Mouse (Mus musculus) limb, embryonic 14.5 days (tissue): Measurements from ENCODE around the gene Fermt3. TPM values are rescaled to one million over a fixed set of nuclear protein-coding genes. Genes with fewer than 3 reads are reported as not detected.

Experiments used
- ATAC-seq: fragments of 200-750 bp; cut with Nextera tagmentation; 2 replicates; pipeline ENCODE4 v1.8.0; 2017; ENCODE audit warnings: low read depth, moderate number of reproducible peaks, moderate TSS enrichment; ENCODE audit not compliant: low FRiP score
- DNase-seq: peaks from one replicate; pipeline ENCODE4 v3.0.0-alpha.2; 2015; ENCODE audit warnings: low spot score
- H3K27ac ChIP-seq: fragments of 300-500 bp; sonication (generic); replicated peaks from 2 replicates; pipeline ENCODE4 v1.5.1; 2014; ENCODE audit warnings: low read depth, mild to moderate bottlenecking, low read length, moderate library complexity, mixed read lengths
- H3K27me3 ChIP-seq: fragments of 300-500 bp; sonication (generic); 2 replicates; pipeline ENCODE4 v1.6.1; 2014; ENCODE audit warnings: low read length, mixed read lengths; ENCODE audit not compliant: control insufficient read depth, insufficient read depth
- H3K36me3 ChIP-seq: fragments of 300-500 bp; sonication (generic); 2 replicates; pipeline ENCODE4 v1.6.1; 2014; ENCODE audit warnings: mild to moderate bottlenecking, low read length, moderate library complexity, mixed read lengths; ENCODE audit not compliant: control insufficient read depth, insufficient read depth
- H3K4me1 ChIP-seq: fragments of 300-500 bp; sonication (generic); 2 replicates; pipeline ENCODE4 v1.6.1; 2014; ENCODE audit warnings: antibody characterized with exemption, low read length, mixed read lengths; ENCODE audit not compliant: control insufficient read depth, insufficient read depth
- H3K4me2 ChIP-seq: fragments of 300-500 bp; sonication (generic); replicated peaks from 2 replicates; pipeline ENCODE4 v1.6.1; 2014; ENCODE audit warnings: low read depth, mild to moderate bottlenecking, low read length, moderate library complexity; ENCODE audit not compliant: severe bottlenecking
- H3K4me3 ChIP-seq: fragments of 300-500 bp; sonication (generic); replicated peaks from 2 replicates; pipeline ENCODE4 v1.5.1; 2014; ENCODE audit warnings: low read length
- H3K9ac ChIP-seq: fragments of 300-500 bp; sonication (generic); 2 replicates; pipeline ENCODE4 v1.6.1; 2014; ENCODE audit warnings: mild to moderate bottlenecking, low read depth, low read length, moderate library complexity; ENCODE audit not compliant: severe bottlenecking
- H3K9me3 ChIP-seq: fragments of 300-500 bp; sonication (generic); 2 replicates; pipeline ENCODE4 v1.6.1; 2016; ENCODE audit warnings: low read length; ENCODE audit not compliant: control insufficient read depth
- POLR2A ChIP-seq: fragments of 200-500 bp; IDR thresholded peaks from 2 replicates; pipeline ENCODE4 v1.8.0; 2012; ENCODE audit warnings: inconsistent platforms, mild to moderate bottlenecking, moderate library complexity, borderline replicate concordance; ENCODE audit not compliant: insufficient read depth, insufficient read length; ENCODE audit errors: extremely low read depth
- WGBS: fragments of 180-500 bp; shearing (Covaris S2); extraction: QIAGEN DNeasy Blood & Tissue Kit; methylation state at CpG from one replicate; pipeline ENCODE4 v1.1.7; 2014; 5-methylcytosine and 5-hydroxymethylcytosine counted together
- polyA plus RNA-seq, 2 experiments: library from polyadenylated mRNA; depleted of rRNA in 1 of 2; stranded (reverse) in 1 of 2; unstranded in 1 of 2; fragments of >200 nt; fragmentation: Nextera tagmentation in 1 of 2; extraction: Ambion mirVana in 1 of 2; gene quantifications; 2 replicates each; pipeline versions ENCODE4 v1.2.1 to v1.2.3; 2012 to 2014

Gene Fermt3
- polyA plus RNA-seq, 2 experiments = 10.1 to 10.2 TPM

DNA sequence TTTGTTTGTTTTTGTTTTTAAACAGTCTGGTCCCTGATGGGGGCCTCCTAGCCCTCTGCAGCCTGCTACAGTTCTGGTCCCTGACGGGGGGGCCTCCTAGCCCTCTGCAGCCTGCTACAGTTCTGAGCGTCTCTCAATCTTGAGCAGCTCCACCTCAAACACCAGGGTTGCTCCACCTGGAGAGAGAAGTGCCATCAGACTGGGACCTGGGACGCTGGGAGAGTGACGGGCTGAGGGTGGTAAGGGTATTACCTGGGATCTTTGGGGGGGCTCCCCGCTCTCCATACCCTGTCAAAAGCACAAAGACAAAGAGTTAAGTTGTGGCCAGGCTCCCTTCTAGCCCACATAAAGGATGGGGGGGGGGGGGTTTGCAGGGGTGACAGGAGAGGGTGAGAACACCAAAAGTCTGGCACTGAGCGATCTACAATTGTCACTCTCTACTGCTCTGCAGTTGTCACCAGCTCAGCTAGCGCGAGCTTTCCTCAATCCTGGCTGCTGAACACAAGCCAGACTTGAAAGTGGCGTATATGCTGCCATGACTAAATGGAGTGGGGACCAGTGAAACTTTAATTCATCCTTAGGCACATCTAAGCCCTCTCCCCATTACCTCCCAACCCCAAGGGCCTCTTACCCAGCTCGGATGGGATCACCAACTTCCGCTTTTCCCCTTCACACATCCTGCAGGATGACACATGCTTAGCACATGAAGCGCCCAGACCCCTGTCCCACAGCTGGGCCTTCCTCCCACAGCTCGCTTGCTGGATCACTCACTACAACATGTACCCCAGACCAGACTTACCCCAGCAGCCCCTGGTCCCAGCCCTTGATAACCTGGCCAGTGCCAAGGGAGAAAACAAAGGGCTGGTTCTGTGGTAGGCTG is 41.3 kb downstream of the Fermt3 start:
- WGBS = 83% methylated on average over 13 of the region's 13 CpGs

DNA sequence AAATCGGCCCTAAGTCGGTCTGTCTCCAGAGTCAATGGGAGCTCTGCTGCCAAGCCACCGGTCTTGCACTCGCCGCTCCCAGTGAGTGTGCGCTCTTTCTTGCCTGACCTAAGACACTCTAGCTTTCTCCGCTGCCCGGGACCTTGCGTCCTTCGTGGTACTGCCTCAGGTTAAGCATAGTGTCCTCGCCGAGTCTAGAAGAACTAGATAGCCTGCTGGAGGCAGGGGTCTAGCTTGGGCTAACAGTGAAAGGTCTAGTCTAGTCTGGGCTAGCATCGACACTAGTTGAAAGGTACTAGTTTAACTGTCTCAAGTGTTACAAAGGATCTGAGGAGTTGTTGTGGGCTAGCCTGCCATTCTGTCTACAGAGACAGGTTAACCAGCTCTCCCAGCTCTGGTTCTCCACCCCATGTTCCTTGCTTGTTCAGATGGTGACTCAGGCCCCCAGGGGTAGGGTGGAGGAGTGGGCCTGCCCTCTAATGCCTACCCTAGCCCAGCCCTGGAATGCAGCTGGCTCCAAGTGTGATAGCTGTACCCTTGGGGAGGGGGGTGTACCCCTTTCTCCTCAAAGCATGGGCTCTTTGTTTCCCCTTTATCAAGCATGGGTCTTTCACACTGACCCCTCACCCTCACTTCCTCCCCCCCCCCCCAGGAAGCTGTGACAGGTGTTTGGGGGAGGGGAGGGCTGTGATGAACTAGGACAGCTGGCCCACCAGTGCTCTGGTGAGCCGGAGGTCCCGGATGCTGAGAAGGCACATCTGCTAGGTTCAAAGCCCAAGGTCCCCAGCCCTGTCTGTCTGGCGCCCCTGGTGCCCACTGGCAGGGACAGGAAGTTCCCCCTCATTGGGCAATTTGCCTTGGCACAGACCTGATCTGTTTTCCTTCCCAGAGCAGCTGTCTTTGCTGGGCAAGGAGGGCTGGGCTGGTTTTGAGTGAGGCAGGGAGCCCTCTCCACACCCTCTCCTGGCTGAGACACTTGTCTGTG is 43.4 kb downstream of the Fermt3 start, which contains the start of gene Plcb3:
Plcb3 (minus strand) TSS at position 934 of the 985 bp plus-strand sequence.
- Histone ChIP-seq H3K4me3 (peak within 1 kb of the TSS; percentile 67), H3K27me3 (no peaks in the 10 kb centered on the region), H3K27ac (peak within 1 kb of the TSS; percentile 87), H3K9me3 (no peaks in the 10 kb centered on the region), H3K4me2 (peak within 1 kb of the TSS; percentile 86), H3K9ac (peak within 1 kb of the TSS; percentile 69), H3K36me3 (peaks cover 14% of the 10 kb centered on the region; the same call in 1 of the 2 replicates), H3K4me1 (peaks cover 15% of the 10 kb centered on the region)
- TF ChIP-seq POLR2A = no peak
- peak; percentile 78 for DNase-seq
- 1% methylated on average over 16 of the region's 16 CpGs for WGBS
- no peak for ATAC-seq

More for the DNA sequence above, 41.3 kb downstream of the Fermt3 start:
- Histone ChIP-seq H3K4me3 (peak overlapping the region; percentile 69), H3K4me1 (peaks cover 21% of the 10 kb centered on the region), H3K27ac (no peak overlapping the region), H3K4me2 (peak overlapping the region; percentile 68; the same call in 1 of the 2 replicates), H3K27me3 (no peaks in the 10 kb centered on the region), H3K9ac (no peak overlapping the region), H3K36me3 (peaks cover 24% of the 10 kb centered on the region), H3K9me3 (no peaks in the 10 kb centered on the region)
- no peak for TF ChIP-seq POLR2A
- DNase-seq (no peak), ATAC-seq (no peak)

DNA sequence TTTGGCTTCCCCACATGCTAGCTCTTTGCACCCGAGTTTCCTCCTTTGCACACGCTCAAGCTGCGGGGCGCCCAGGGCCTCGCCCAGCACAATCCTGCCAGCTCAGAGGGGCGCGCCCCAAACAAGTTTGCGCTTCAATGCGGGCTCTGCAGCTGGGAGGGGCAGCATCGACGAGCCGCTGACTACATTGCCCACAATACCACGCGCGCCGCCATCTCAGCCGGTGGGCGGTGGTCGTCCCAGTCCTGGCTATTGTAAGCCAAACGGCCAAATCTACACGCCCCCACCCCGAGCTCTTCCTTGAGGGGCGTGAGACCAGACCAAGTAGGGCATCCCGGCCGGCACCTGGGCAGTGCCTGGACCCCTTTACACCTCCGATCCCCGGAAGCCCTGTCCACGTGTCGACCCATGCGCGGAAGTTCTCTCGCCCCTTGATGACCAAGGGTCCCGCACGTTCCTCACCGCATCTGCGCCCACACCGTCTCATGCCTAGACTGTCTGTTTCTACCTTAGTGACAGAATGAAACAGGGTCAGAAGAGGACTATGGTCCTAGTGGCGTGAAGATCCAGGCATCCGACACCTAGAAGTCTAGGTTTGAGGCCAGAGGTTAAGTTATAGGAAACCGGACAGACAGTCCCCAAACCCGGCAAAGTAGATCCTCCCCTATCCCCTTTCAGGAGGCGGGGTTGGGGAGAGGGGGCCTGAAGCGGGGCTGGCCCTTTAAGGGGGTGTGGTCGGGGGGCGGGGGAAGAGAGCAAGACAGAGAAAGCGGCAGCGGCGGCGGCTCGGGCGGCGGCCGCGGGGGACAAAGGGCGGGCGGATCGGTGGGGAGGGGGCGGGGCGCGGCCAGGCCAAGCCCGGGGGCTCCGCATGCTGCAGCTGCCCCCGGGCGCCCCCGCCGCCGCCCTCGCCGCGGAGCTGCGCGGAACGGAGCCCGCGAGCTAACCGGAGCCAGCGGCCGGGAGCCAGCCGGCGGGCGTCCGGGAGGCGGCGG is 44.8 kb downstream of the Fermt3 start, which contains the start of gene Ppp1r14b:
Ppp1r14b (plus strand) TSS at position 758 of the 995 bp plus-strand sequence.
- Histone ChIP-seq H3K4me3 (peak within 1 kb of the TSS; percentile 67), H3K27me3 (no peaks in the 10 kb centered on the region), H3K4me1 (peaks cover 23% of the 10 kb centered on the region), H3K4me2 (peak within 1 kb of the TSS; percentile 86), H3K27ac (peak within 1 kb of the TSS; percentile 87), H3K9ac (peak within 1 kb of the TSS; percentile 69), H3K9me3 (no peaks in the 10 kb centered on the region), H3K36me3 (peaks cover 14% of the 10 kb centered on the region; the same call in 1 of the 2 replicates)
- peak; percentile 75 for ATAC-seq
- under 1% methylated on average over 42 of the region's 84 CpGs for WGBS
- 0 out of 2 replicates have a peak, but pooled peaks have one; percentile 12 for TF ChIP-seq POLR2A
- peak; percentile 91 for DNase-seq

- Histone ChIP-seq H3K27ac (no peak overlapping the region), H3K4me1 (peaks cover 22% of the 10 kb centered on the region), H3K4me2 (peak overlapping the region; percentile 86), H3K9me3 (no peaks in the 10 kb centered on the region), H3K9ac (peak overlapping the region; percentile 69; the same call in 1 of the 2 replicates), H3K27me3 (no peaks in the 10 kb centered on the region), H3K36me3 (peaks cover 14% of the 10 kb centered on the region; the same call in 1 of the 2 replicates), H3K4me3 (peak overlapping the region; percentile 67)
- DNase-seq = no peak
- no peak for TF ChIP-seq POLR2A
- WGBS = 30% methylated on average over 12 of the region's 12 CpGs
- ATAC-seq = no peak
These were observed 45.6 kb downstream of the Fermt3 start for GRCm38 (mm10) chr19:6973581-6974190.
